Mouse (Mus musculus) layer of hippocampus, adult 2 months (tissue): ENCODE data around the gene Agrp. TPM values are rescaled to one million over a fixed set of nuclear protein-coding genes. Genes with fewer than 3 reads are reported as not detected.
"Not testable (repeated sequence)": the region's sequence is repeated elsewhere in the genome, so short reads cannot be mapped to it uniquely, and the experiment has no call there.

Source experiments
- DNase-seq, 2 experiments: peaks; one replicate each; pipeline ENCODE4 v3.0.0; 2022; ENCODE audit warnings: low spot score in 2 of 2
- H3K27ac ChIP-seq: fragments of 200-600 bp; 2 replicates; pipeline ENCODE4 v1.8.1; 2022
- H3K4me3 ChIP-seq: fragments of 200-600 bp; 2 replicates; pipeline ENCODE4 v1.8.1; 2022; ENCODE audit warnings: mild to moderate bottlenecking
- CTCF ChIP-seq: fragments of 200-600 bp; conservative IDR thresholded peaks from 2 replicates; pipeline ENCODE4 v1.8.1; 2022; ENCODE audit warnings: antibody characterized with exemption, mild to moderate bottlenecking, moderate library complexity
- total RNA-seq, 2 experiments: library from RNA; stranded (reverse); gene quantifications; 2 replicates each; pipeline ENCODE4 v1.2.3; 2021

Gene Agrp
- total RNA-seq, 2 experiments from 2014 or later, result not detected

DNA sequence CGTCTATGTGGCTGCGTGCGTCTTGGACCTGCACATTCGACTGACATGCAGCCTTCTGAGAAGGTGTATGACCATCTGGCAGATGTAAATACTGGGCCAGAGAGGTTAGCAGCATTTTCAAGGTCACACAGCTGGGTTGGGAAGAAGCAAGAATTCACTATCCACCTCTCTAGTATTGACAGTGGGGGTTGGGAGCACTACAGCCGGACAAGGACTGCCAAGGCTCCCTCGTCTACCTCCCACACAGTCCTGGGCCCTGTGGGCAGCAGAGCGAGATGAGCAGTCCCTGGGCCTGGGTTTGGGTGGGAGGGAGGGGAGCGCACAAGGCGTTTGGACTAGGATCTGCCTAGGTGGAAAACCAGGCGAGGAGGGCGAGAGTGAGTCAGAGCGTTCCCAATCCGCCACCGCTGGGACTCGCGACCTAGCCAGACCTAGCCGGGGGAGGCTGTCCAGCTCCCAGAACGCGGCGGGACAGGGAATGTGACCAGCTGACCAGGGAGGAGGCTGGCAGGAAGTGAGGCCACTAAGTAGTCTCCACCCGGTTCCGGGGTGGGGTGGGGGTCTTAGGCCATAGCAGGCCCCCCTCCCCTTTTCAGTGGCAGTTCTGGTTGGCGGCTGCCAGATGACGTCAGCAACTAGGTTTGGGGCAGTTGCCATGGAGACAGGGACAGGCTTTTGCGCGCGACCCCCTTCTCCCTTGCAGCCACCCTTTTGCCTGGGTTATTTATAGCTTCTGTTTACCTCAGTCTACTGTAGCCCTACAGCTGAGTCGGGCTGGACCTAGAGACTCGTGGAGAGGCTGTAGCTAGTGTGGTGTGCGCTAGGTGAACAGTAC, 30.8 kb downstream of the Agrp start:
- DNase-seq, result peak; percentile 82 to 87
- Histone ChIP-seq H3K4me3 (peak overlapping the region; percentile 93), H3K27ac (peak overlapping the region; percentile 96)
- TF ChIP-seq CTCF, result no peak

- TF ChIP-seq CTCF, result no peak
- DNase-seq, result no peak
- Histone ChIP-seq H3K27ac (peak overlapping the region; percentile 96), H3K4me3 (peak overlapping the region; percentile 93)
These were observed 31.6 kb downstream of the Agrp start for GRCm38 (mm10) chr8:105605491-105606188.

GRCm38 (mm10) chr8:105604804-105605381, 32.3 kb downstream of the Agrp start, which contains the start of gene Ripor1:
TSS of gene Ripor1 (plus strand) at chr8:105605255.
- TF ChIP-seq CTCF, result peak; percentile 76
- peak in 1 of 2 experiments; percentile 77 for DNase-seq
- peak within 1 kb of the TSS; percentile 96 for H3K27ac ChIP-seq

GRCm38 (mm10) chr8:105602540-105602939, 34.7 kb downstream of the Agrp start:
- not testable (repeated sequence) for H3K27ac ChIP-seq, H3K4me3 ChIP-seq, DNase-seq

More at GRCm38 (mm10) chr8:105604804-105605381, 32.3 kb downstream of the Agrp start, which contains the start of gene Ripor1:
- H3K4me3 ChIP-seq, result peak within 1 kb of the TSS; percentile 93

- no peak for TF ChIP-seq CTCF
- DNase-seq, result no peak
These were observed 35.9 kb downstream of the Agrp start for GRCm38 (mm10) chr8:105601301-105601700.

DNA sequence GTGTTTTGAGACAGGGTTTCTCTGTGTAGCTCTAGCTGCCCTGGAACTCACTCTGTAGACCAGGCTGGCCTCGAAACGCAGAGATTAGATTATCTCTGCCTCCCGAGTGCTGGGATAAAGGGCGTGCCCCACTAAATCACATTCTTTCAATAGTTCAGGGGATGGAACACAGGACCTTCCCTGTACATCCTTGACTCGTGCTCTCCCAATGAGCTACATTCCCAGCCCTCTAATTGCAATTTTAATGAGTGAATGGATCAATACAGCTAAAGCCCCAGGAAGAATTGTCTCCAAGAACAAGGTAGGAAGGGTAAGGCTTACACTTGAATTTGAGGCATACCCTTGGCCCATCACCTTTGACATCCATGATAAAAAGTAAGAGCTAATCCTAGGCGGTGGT, 38.4 kb downstream of the Agrp start:
- no peak for TF ChIP-seq CTCF
- Histone ChIP-seq H3K27ac (no peak overlapping the region), H3K4me3 (no peak overlapping the region)
- no peak for DNase-seq

More at GRCm38 (mm10) chr8:105601301-105601700, 35.9 kb downstream of the Agrp start:
- no peak overlapping the region for H3K4me3 ChIP-seq
- no peak overlapping the region for H3K27ac ChIP-seq

DNA sequence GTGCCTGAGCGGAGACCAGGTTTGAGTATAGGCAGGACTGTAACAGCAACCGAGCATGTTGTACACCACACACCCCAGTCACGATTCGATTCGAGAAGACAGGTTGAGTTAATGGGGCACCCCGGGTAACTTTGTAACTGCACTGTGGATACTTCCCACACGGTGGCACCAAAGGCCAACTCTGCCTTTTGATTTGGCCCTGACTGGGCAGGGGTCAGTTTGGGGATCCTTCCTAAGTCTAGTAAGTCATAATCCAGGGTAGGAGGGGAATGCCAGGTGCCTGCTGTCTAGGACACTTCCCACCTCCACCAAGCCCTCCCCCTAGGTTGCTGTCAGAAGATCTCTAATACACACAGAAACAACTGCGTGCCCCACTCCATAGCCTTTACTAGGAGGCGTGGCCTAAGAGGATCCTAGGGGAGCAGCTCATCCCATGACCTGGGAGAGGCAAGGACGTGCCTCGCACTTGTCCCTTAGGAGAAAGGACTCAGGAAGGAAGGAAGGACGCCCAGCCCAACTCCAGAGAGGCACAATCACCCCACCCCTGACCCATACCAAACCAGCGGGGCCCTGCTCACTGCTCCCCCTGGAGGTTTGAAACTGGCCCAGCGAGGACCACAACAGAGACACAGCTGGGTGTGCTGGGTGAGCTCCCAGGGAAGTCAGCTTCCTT, 40.7 kb downstream of the Agrp start:
- Histone ChIP-seq H3K27ac (0 out of 2 replicates have a peak overlapping the region, but pooled peaks have one; percentile 5), H3K4me3 (peak overlapping the region; percentile 33; the same call in 1 of the 2 replicates)
- TF ChIP-seq CTCF, result peak; percentile 76
- DNase-seq, result peak in 1 of 2 experiments; percentile 52

DNA sequence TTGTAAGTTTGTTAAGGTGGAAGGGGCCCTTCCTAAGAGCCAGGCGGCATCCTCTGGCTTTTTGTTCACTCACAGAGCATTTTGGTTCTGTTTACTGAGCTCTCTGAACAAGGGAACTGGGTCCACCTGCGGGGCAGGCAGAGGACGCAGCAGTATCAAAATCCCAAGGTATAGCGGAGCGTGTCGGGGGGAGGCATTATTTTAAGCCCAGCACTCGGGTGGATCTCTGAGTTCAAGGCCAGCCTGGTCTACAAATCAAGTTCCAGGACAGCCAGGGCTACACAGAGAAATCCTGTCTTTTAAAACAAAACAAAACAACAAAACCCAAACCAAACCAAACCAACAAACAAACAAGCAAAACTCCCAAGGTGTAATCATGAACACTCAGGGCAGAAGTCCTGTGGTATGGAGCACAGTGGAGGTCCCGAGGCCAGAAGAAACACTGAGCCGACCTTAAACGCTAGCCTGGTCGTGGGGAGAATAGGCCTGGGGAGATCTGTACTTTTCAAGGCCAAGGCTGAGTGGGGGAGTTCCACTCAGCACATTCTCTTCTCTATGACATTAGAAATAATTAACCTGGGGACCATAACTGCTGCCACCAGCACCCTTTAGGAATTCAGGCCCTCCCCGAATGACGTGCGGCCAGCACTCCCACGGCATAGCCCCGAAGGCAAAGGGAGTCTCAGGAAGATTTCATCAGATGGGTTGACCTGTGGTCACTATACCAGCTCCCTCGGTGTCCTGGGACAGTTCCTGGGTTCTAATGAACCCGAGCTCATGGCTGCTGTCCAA, 42.5 kb downstream of the Agrp start:
- no peak for TF ChIP-seq CTCF
- DNase-seq, result no peak
- Histone ChIP-seq H3K27ac (no peak overlapping the region), H3K4me3 (no peak overlapping the region)

DNA sequence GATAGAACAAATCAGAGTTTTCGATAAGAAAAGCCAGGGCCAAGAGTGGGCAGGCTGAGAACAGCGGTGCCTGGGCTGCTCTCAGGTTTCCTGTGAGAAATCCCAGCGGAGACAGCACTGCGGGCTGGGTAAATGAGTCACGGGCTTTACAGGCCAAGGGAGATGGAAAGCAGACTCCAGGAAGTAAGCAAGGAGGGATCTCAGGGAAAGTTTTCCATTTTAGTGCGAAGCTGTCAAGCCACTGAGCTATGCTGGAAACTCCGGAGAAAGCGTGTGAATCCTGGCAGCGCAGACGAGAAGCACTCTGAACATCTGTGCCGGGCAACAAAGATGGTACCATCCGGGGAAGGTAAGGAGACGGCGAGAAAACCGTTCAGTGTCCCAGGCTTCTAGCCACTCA, 43.3 kb downstream of the Agrp start:
- TF ChIP-seq CTCF, result no peak
- H3K27ac ChIP-seq, result no peak overlapping the region
- no peak overlapping the region for H3K4me3 ChIP-seq
- no peak for DNase-seq

- no peak overlapping the region for H3K27ac ChIP-seq
- no peak for DNase-seq
- no peak for TF ChIP-seq CTCF
These were observed 44.8 kb downstream of the Agrp start for GRCm38 (mm10) chr8:105592431-105592830.

DNA sequence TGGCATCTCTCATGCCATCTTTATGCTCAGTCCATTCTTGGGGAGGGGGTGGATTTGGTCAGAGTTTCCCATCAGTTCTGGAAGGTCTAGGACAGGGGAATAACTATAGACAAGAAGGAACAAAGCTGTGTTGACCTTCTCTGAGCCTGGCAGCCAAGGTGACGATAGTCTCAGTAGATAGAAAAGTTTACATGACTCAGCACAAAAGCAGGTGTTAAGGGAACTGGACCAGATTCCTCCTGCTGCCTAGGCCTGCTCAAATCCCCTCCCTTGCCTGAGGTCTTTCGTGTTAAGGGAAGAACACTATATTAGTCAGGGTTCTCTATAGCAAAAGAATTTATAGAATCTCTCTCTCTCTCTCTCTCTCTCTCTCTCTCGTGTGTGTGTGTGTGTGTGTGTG, 57.5 kb downstream of the Agrp start:
- H3K27ac ChIP-seq, result no peak overlapping the region
- no peak overlapping the region for H3K4me3 ChIP-seq
- TF ChIP-seq CTCF, result no peak
- DNase-seq, result no peak

More at GRCm38 (mm10) chr8:105592431-105592830, 44.8 kb downstream of the Agrp start:
- H3K4me3 ChIP-seq, result no peak overlapping the region

- Histone ChIP-seq H3K27ac (no peak overlapping the region), H3K4me3 (no peak overlapping the region)
- DNase-seq, result no peak
- no peak for TF ChIP-seq CTCF
These were observed 61.7 kb downstream of the Agrp start for GRCm38 (mm10) chr8:105575538-105575937.
